Mouse (Mus musculus) R1 (cell line): Measurements from ENCODE around the gene Paqr8.

Source experiments
- DNase-seq: peaks from one replicate; pipeline ENCODE4 v3.0.0-alpha.2; 2018; ENCODE audit warnings: low read depth, low spot score

Paqr8 gene

DNA sequence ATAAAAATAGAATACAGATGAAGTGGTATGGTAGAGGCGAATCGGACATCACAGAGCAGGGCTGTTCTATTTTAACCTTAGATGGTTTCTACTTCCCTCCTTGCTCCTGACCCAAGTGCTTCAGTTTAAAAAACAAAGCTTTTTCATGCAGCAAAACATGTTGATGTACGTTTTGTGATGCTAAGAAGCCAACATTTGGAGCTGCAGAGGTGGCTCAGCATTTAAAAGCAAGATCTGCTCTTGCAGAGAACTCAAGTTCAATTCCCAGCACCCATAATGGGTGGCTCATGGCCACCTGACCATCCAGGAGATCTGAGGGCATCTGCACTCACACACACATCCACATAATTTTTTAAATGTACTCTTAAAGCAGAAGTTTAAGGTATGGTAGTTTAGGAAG lies 64.5 kb downstream of the Paqr8 start:
- DNase-seq: peak; percentile 55

DNA sequence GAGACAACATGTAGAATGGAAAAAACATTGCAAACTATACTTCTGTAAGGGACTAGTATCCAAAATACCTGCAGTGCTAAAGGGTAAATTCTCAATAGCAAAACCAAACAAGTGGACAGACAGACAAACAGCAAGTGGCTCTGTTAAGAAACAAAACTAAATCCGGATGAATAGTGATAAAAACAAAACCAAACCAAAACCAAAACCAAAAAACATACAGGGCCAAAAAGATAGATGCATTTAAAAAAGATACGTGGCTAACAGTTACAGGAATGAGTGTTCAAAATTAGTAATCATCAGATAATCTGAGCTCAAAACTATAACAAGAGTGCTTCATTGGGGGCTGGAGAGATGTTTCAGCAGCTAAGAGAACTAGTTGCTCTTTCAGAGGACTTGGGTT lies 79.2 kb downstream of the Paqr8 start:
- DNase-seq: no peak

DNA sequence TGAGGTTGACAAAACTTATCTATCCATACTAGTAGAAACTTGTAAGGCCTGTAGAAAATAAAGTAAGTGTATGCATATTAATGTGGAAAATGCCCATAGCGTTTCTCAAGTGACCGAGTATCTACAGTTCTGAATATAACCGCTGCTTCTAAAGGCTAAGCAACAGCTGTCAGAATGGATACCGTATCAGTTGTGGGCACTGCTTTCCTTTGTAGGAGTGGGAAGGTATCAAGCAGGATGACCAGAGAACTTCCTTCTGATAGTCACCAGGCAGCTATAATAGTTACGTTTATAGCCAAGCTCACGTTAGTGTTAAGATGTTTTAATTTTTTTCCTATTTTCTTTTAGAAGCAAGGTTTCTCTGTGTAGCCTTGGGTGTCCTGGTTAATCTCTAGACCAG lies 83.0 kb downstream of the Paqr8 start:
- DNase-seq: no peak

DNA sequence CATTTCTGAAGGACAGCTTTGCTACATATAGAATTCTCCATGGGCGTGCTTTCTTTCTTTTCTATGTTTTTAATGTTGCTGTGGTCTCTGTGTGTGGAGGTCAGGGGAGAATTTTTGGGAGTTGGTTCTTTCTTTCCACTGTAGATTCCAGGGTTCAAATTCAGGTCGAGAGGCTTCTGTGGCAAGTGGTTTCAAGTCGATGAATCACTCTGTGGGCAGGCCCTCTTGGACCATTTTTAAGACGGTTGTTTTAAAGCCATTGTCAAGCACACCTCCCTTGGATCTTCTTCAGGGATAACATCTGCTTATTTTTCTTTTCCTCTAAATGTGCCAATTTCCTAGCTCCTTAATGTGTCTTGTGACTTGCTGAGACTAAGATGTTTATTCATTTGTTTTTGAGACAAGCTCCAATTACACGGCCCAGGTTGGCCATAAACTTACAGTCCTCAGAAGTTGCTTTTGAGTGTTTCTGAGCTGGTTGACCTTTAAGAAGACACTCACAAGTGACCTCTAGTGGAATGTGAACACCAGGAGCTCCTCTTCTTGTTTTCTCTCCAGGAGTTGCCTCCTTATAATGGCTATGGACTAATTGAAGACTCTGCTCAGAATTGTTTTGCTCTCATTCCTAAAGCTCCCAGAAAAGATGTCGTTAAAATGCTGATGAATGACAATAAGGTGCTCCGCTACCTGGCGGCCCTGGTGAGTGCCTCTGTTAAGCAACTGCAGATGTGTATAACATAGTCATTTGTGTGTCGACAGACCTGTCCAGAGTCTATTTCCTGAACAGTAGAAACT lies 84.1 kb downstream of the Paqr8 start:
- peak; percentile 95 for DNase-seq

DNA sequence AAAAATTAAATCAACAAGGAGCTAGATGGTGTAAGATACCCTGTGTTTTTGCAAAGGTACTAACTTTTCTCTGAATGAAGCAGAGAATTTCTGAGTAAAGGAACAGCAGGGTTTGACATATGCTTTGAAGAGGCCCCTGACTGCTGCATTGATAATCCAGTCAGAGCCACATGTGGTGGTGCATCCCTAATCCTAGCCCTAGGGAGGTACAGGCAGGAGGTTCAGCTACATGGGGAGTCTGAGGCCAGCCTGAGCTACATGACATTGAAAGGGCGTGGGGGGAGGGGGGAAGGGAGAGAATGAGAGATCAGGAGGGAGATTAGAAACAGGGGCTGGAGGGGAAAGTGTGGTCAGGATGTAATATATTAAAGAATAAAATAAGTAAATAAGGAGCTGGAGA lies 90.1 kb downstream of the Paqr8 start:
- DNase-seq: peak; percentile 16

DNA sequence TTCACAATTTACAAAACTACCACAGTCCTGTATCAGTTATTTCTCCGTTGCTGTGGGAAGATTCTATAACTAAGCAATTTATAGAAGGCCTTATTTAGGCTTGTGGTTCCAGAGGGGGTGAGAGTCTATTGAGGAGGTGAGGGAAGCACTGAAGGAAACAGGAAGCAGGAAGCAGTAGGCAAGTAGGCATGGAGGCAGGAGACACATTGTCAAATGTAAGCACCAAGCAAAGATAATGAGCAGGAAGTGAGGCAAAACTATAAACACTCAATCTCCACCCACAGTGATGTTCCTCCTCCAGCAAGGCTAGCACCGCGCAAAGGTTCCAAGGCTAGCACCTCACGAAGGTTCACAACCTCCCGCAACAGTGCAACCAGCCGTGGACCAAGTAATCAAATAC lies 91.4 kb downstream of the Paqr8 start:
- no peak for DNase-seq

DNA sequence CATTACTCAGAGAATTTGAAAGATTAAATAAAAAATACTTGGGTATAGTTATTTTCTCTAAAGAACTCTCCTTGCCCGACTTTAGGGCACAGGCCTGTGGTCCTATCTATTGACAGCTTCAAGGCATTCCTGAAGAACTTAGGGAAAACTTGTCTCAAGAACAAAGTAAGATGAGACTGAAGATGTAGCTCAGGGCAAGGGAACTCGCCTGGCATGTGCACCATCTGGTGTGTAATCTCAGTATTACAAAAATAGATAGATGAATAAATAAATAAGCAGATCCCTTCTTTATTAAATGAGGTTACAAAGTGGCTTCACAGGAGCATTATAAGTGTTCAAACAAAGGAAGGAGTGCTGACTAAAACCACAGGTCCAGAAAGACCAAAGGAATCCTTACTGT lies 93.7 kb downstream of the Paqr8 start:
- no peak for DNase-seq

DNA sequence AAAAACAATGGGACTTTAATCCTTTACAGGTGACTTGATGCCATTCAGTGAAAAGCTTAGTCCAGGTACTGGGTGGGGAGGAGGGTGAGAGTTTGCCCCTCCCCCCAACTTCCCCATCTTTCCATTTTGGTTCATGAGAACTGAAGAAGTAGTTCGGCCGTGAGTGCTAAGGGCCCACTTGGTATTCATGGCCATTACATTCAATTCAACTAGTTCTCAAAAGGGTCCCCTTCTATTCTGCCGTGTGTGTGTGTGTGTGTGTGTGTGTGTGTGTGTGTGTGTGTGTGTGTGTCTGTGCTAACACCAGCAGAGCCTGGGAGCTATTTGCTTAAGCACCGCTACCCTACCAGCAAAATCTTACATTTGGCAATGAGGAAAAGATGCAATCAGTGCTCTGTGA lies 94.2 kb downstream of the Paqr8 start:
- no peak for DNase-seq

DNA sequence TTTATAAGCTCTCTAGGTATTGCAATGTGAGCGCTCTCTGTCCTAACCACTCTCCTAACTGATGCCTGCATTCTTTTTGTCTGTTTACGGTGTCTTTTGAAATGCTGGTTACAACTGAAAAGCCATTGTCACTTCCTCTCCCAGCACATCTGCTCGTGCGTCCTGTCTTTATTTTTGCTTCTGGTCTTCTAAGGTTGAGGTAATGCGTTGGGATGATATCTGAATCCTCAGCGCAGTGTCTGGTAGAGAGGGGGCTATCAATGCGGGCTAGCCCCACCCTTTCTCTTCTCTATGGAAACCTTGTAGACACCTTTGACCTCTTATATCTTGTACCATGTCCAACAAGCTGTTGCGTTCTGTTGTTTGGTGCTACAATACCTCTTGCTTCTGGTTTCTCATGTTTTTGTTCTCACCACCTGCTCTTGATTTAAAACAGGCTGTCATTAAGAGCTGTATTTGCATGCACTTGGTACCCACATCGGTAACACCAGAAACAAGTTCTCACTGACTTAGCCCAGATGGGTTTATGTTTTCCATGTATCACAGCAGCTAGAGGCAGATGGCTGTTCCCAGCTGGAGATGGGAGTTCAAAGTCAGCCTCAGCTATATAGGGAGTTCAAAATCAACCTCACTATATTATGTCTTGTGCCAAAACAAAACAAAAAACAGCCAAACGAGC lies 96.1 kb downstream of the Paqr8 start:
- no peak for DNase-seq
